Mouse (Mus musculus): ENCODE measurements around the gene Cttnbp2nl.

Gene Cttnbp2nl

DNA sequence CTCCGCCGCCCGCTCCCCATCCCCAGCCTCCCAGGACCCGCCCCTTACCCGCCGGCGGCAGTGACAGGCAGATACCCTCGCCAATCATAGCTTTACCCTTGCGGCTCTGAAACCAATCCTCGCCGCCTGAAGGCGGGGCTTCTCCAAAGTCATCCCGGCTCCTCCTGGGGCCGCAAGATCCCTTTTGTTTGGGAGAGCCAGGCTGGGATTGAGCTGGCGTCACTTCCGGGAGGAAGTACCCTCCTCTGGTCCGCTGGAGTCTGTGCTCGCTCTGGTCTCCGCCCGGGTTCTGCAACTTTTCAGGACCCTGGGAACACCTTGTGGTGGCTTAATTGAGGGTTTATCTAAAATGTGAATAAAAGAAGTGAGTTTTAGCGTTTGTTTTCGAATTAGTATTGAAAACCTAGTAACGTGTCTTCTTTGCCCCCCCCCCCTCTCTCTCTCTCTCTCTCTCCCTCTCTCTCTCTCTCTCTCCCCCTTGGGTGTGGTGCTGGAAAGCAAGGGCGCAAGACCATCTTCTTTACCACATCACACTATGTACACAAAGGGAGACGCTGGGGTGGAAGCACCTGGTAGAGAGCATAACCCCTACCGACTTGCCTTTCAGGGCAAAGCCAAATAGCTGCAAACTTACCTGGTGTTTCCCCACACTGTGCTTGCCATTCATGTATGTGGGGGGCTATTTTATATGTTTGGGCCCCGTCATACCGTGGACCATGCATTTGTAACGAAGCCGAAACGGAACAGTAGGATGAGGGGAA is at the start of gene Cttnbp2nl:
Cttnbp2nl (minus strand) TSS at position 210 of the 761 bp plus-strand sequence.
- DNase-seq (ENCODE audit: low read depth), result peak; percentile 99

DNA sequence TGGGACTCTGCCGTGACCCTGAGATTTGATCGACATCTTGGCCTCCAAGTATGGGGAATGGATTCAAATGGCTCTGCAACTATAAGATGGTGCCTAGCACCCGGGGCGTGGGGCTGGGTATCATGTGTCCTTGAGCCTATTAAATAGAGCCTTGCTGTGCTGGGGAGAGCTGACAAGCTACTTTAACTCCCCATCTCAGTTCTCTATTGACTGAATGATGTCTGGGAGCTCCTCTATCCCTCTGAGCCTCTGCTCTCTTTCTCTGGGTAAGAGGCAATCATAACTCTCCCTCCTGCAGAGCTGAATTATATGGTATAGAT is 47.3 kb upstream of the Cttnbp2nl start:
- DNase-seq (ENCODE audit: low read depth), result no peak

DNA sequence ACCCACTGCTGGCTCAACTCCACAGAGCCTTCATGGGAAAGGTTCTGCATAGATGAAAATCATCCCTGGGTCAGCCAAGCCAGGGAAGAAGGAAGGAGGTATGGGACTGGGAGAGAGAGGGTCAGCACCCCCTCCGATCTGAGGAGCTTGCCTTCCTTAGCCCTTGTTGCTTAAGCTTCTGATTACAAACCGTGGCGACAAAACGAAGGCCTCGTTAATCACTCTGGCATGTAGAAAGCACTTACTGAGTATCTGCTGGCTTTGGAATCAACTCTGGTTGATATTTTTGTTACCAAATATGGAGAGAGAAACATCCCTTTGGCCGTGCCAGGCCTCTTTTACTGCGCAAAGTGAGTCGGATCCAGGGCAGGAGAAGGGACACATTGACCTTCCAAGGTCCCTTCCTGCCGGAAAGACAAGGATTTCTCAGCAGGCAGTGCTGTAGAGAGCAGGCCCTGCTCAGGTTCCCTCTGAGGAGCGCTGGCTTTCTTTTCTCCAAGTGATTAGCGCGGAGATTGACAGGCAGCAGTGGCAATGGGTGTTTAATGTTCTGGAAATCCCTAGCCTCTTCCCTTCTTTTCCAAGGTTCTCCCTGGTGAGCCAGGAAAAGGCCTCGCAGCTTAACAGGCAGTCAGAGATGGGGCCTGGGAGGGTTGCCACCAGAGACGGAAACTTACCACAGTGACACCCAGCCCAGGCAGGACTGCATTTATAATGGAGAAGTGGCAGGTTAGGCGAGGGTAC is 46.8 kb upstream of the Cttnbp2nl start:
- no peak for DNase-seq (ENCODE audit: low read depth)

DNA sequence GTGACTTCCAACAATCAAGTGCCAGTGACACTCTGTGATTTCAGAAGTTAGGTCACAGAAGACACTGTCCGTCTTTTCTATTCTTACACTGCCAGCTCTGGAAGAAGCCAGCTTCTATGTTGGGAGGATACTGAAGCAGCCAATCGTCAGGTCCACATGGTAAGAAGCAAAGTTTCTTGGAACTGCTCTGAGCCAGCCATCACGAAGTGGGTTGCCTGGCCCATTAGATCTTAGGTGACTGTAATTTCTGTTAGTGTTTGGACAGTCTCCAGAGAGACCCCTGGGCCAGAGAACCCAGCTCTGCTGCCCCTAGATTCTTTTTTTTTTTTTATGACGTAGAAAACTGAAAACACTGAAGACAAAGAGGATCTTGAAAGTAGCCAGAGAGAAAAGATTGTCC is 44.6 kb upstream of the Cttnbp2nl start:
- no peak for DNase-seq (ENCODE audit: low read depth)

DNA sequence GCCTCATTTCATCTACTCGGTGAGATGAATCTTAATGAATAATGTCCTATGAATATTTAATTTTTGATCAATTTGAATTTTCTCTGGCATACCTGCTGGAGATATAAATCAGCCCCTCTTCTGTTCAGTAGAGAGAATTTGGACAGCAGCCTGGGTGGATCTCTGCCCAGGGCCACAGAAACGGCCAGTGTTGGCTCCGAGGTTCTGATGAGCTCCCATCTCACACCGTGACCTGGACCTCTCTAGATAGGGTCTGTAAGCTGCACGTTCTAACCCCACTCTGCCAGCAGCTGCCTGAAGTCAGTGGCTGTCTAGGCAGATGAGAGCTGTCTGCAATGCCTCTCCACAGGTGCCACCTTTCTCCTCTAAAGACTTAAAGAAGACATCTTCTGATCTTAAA is 42.1 kb upstream of the Cttnbp2nl start:
- DNase-seq (ENCODE audit: low read depth), result no peak

DNA sequence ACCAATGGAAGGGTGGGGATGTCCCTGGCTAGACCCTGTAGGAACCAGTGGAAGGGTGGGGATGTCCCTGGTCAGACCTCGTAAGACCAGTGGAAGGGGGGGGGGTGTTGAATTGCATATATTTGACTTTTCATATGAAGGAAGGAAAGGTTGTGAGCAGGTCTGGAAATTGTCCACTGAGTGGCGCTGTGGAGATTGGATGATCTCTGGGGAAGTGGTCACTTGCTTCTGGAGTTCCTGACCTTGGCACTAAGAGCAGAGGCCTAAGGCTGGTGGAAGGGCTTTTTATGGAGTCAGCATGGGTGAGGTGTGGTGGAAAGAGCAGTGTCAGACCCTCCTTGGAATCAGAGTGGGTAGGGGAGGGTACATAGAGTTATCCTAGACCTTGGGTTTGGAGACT is 41.5 kb upstream of the Cttnbp2nl start:
- peak; percentile 14 for DNase-seq (ENCODE audit: low read depth)

DNA sequence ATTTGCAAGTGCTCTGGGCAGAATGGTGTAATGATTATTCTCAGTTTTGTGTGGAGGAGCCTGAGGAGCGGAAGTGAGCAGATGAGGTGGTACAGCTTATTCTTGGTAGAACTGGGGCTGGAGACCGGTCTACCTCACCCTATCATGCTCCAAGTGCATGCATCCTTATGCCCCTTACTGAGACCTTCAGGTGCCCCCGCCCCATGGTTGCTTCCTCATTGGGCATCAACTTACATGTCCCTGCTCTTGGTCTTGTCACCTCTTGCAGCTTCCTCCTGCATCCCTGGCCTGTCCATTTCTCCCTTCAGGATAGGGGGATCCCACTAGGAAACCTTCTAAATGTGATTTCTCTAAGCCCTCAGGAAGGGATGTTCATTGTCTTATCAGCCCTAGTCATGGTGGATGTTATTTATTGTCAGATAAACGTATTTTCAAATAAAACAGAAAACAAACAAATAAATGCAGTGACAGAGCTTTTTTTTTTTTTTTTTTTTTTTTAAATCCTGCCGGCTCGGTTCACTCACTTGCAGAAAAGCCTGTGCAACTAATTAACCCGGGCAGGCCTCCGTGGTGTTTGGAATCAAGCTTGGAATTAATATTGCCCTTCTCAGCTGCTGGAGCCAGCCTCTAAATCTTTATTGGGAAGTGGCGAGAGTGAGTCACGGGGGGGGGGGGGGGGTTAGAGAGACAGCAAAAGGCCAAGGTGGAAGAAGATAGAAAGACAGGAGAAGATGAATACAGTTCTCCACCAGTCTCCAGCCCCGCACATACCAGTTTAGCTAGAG is 40.0 kb upstream of the Cttnbp2nl start:
- DNase-seq (ENCODE audit: low read depth), result no peak

DNA sequence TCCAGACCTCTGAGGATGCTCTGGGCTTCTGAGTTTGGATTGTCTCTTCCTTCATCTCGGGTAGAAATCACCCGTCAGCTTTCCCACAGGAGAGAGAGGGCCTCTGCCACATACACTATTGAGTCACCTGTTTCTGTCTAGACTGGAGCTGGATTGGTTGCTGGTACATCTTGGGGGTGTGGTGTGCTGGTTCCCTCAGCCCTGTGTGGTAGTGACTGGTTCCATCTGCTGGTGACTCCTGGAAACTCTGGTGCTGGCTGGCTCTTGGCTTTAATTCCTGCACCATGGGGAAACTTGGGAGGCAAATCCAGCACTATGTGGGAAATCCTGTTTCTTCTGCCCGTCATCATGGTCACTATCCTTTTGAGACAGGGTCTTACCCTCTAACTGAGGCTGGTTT is 38.0 kb upstream of the Cttnbp2nl start:
- peak; percentile 82 for DNase-seq (ENCODE audit: low read depth)

DNA sequence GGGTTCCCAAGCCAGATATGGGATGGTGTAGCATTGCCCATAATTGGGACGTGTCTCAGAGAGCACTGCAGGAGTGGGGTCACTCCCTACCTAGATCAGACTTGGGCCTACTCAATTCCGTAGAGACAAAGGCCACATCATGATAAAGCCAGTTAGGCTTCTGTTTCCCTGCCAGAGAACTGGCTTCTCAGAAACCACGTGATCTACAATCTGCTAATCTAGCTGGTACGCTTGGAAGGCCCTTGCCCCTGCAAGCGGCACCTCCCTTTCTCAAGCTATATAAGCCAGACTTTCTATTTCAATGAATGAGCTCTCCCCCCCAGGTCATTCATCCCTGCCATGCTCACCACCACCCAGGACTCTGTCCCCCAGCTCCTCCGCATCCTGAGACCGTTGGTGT is 37.2 kb upstream of the Cttnbp2nl start:
- no peak for DNase-seq (ENCODE audit: low read depth)

DNA sequence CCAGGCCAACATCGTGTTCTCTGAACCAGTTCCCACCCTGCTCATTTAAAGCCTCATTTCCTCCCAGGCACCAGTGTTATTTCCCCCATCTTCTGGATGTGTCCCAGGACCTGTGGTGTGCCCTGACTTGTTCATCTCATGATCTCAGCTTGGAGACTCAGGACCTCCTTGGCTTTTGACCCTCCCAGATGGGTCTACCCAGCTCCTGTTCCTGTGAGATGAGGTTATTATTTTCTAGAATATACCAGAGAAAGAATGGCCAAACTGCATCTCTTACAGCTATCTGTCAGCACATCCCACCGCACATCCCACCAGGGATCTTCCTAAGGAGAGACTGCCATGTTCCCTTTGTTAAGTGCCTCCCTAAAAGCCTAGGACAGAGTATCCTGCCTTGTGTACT is 35.7 kb upstream of the Cttnbp2nl start:
- DNase-seq (ENCODE audit: low read depth), result no peak

DNA sequence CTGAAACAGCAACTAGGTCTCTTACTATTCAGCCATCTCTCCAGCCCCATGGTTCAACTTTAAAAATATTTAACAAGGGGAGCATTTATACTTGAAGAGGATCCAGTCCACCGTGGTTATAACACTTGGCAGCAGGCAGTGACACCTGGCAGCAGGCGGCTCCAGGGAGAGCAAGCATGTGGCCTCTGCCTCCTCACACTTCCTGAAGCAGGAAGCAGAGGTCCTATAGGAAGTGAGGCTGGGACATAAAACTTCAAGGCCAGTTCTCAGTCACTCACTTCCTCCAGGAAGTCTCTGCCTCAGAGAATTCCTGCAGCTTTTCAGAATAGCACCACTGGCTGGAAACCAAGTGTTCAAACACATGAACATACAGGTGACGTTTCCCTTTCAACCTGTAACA is 34.4 kb upstream of the Cttnbp2nl start:
- DNase-seq (ENCODE audit: low read depth), result no peak

DNA sequence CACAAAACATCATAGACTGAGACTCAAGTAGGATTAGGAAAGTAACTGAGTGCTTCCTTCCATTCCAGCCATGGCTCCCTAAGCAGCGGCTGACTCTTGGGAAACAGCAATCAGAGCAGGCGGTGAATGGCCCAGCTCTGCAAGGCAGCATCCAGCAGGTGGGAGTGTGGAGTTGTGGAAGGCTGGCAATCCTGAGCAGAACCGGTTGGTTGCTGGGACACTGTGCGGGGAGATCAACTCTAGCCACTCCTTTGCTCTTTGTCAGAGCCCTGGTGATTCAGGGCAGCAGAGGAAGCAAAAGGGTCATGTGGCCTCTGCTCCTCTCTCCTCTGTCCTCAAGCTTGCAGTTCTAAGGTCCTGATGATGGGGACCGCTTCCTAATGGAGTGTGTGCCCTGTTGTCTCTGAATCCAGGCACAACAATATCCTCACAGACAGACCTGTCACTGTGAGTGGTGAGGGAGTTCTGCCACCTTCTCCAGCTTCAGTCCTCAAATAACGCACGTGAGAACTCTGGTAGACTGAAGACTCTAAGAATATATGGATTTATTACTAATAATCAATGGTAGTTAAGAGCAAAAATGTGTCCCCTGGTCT is 25.4 kb upstream of the Cttnbp2nl start:
- peak; percentile 83 for DNase-seq (ENCODE audit: low read depth)

DNA sequence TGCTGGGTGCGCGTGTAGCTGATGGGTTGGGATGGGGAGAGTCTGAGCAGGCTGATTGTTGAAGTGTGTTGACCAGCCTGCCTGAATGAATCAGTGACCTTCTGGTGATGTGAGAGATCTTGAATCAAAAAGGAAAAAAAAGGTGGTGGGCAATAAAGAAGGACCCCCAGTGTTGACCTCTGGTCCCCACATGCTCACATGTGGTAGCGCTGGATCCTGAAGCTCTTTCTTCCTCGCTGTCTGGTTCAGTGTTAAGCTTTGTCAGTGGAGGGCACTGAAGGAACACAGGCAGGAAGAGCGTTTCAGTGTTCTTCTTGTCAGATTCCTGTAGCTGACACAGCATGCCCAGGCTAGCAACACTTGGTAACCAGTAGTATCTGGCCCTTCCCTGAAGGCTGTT is 22.9 kb upstream of the Cttnbp2nl start:
- DNase-seq (ENCODE audit: low read depth), result no peak

DNA sequence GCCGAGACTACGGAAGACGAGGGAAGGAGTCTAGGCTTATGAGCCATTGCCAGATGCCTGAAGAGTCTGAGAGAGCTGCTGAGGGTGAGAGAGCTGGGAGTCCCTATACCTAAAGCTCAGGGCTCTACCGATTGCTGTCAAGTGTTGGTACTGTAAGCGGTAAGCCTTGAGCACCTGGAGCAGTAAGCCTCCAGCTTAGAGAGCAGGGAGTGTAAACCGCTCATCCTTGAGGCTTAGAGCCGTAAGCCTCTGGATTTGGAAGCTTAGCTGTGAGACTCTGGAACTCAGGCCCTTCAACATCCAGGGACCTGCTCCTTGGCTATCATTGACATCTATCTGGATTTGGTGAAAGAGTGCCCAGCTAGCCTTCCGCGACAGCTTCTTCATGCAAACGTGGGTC is 19.6 kb upstream of the Cttnbp2nl start:
- DNase-seq (ENCODE audit: low read depth), result no peak

DNA sequence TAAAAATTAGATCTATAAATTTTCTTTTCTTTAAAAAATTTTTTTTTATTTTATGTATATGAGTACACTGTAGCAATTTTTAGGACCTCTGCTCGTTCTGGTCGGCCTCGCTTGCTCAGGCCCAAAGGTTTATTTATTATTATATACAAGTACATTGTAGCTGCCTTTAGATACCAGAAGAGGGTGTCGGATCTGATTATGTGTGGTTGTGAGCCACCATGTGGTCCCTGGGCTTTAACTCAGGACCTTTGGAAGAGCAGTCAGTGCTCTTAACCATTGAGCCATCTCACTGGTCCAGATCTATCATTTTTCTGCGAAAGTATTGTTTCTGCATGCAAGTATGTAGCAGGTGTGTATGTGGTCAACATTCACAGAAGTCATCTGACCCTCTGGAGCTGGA is 18.3 kb upstream of the Cttnbp2nl start:
- no peak for DNase-seq (ENCODE audit: low read depth)

DNA sequence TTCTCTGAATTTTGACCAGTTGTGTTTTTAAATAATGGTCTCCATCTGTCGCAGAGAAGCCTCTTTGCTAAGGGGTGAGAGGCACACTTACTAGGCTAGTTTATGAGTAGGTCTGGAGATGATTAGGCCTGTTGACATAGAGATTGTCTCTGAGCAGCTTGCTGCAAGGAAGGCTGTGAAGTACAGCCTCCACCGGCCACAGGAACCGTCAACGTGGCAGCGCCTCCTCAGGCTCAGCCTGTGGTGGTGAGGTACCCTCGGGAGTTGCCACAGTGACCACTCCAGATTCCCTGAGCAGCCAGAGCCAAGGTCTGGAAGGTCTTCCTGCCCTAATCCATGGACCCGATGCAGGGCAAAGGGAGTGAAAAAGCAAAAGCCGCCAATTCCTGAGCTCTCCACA is 17.6 kb upstream of the Cttnbp2nl start:
- DNase-seq (ENCODE audit: low read depth), result no peak

DNA sequence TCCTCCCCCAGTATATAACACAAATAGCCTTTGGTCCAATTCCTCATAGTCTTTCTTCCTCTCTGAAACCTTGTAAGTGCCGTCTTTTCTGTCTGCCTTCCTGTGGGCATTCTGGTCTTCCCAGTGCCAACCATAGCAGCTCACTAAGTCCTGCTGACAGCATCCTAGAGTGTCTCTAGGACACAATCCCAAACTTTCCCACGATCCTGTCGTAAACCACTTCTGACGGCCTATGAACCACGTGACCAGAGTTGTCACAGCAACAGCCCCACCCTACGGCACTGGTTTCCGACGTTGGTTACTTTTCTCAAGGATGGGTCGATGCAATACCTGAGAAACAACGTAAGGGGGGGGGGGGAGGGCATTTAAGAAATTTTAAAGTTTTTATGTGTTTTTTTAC is 13.6 kb upstream of the Cttnbp2nl start, which contains the start of gene 4930564D02Rik:
4930564D02Rik (plus strand) TSS at position 301 of the 400 bp plus-strand sequence.
- no peak for DNase-seq (ENCODE audit: low read depth)

DNA sequence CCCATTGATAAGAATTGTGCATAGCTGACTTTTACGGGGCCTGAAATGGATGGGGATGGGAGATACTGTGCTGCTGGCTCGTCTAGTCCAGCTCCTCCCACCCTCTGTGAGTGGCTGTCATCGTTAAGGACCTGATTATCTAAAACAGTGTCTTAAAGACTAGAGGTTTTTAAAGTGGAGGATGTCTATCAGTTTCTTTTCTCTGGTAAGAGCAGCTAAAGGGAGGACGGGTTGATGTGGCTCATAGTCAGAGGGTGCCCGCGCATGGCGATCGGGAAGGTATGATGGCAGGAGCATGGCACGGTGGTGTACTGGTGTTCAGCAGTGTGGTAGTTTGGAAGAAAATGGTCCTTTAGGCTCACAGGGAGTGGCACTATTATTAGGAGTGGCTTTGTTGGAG is 9.7 kb upstream of the Cttnbp2nl start:
- DNase-seq (ENCODE audit: low read depth), result no peak

DNA sequence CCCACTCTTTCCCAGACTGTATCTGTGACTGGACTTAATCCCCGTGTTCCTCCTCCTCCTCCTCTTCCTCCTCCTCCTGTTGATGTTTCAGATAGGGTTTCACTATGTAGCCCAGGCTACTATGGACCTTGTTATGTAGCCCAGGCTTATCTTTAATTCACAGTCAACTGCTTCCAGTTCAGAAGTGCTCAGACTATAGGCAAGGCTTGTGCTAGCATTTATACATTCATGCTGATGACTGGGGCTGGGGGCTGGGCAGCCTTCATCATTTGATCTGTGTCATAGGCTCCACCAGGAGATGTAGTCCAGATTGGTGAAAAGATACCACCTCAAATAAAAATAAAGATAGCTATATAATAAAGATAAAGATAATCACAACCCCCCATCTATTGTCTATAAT is 9.0 kb upstream of the Cttnbp2nl start:
- DNase-seq (ENCODE audit: low read depth), result no peak

DNA sequence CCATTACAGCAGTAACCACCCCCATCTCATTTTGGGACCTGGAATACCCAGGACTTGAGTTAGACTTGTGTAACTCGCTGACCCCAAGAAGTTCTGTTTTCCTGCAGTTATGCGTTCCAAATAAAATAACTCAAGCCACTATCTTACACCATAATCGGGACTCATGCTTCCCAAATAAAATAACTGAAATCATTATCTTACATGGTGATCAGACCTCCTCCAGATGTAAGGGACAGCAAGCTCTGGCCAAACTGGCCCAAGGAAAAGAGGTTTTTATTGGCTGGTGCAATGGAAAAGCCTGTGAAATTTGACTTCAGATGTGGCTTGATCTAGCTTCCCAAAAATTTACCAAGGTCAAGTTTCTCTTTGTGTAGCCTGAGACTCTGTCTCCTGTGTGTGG is 8.6 kb upstream of the Cttnbp2nl start:
- no peak for DNase-seq (ENCODE audit: low read depth)

DNA sequence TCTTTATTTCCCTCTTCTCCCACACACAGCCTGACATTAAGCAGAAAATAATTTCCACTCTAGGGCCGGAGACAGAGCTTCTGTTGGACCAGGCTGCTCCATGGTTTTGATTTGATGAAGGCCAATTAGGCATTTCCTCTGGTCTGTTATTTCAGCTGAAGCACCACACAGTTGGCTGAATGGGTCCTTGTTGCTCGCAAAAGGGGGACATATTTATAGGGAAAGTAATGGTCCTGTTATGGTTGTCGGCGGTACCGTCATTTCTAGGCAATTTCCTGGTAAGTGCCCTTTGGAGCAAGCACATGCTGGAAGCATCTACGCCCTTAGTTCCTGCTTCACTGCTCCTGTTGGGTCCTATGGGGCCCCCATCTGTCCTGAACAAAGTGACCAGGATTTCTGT is 8.0 kb upstream of the Cttnbp2nl start:
- no peak for DNase-seq (ENCODE audit: low read depth)

DNA sequence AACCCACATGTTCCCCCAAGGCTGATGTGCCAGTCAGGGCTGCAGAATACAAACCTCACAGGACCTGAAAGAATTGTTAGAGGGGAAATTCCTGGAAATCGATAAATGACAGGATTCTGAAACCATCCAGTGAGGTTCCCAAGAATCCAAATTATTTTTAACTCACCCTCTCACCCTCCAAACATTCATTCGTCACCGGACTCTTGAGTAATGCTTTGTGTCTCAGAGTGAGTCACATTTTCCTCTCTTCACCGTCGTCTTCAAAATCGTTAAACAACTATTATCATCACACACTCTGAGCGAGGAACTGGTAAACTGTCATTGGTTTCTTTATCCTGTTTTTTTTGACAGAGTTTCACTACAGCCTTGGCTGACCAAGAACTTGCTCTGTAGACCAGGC is 7.0 kb upstream of the Cttnbp2nl start:
- peak; percentile 87 for DNase-seq (ENCODE audit: low read depth)
